ENCODE assay signal across 26 mouse cellular contexts in the genomic region with DNA sequence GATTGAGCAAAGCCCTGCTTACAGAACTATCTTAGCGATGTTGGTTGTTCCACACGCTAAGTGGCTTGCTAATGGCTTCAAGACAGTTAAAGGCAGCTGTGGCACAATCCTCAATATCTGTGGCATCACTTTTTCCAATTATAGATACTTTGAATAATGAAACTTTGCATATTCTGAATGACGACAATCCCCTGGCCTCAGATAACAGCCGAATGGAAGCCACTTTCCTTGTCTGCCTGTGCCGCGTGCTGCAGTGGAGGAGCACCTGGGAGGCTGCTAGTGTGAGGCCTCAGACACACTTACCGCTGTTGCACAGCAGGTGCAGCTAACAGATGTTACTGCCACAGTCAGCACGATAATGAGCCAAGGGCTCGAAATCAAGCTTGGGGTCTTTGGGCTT. TPM values are rescaled to one million over a fixed set of nuclear protein-coding genes. Genes with fewer than 3 reads are reported as not detected.
"Had no signal": no experiment of that assay in that cellular context is flagged by ENCODE, and none has a peak within 500 bp of the region (broad histone marks: within the 10 kb centered on the region; RNA-seq: fewer than 3 reads in every experiment).

No protein-coding gene starts in this region.

- H3K4me3 ChIP-seq: embryonic facial prominence, embryonic 10.5 days; embryonic facial prominence, embryonic 12.5 days; embryonic facial prominence, embryonic 13.5 days; embryonic facial prominence, embryonic 15.5 days; erythroblast, embryonic 14.5 days; forebrain, embryonic 10.5 days; forebrain, embryonic 12.5 days; forebrain, embryonic 13.5 days; forebrain, embryonic 15.5 days; gastrocnemius, adult 2 months had no signal

- H3K9me3 ChIP-seq: embryonic facial prominence, embryonic 10.5 days; embryonic facial prominence, embryonic 12.5 days; embryonic facial prominence, embryonic 13.5 days; embryonic facial prominence, embryonic 15.5 days; forebrain, embryonic 10.5 days; forebrain, embryonic 12.5 days; forebrain, embryonic 13.5 days; forebrain, embryonic 15.5 days had no signal

- H3K4me1 ChIP-seq: embryonic facial prominence, embryonic 10.5 days; embryonic facial prominence, embryonic 12.5 days; embryonic facial prominence, embryonic 13.5 days; embryonic facial prominence, embryonic 15.5 days; forebrain, embryonic 10.5 days; forebrain, embryonic 12.5 days; forebrain, embryonic 13.5 days; forebrain, embryonic 15.5 days had no signal

- DNase-seq: cerebellum, adult 8-10 months; cerebellum, adult 9-10 months; cerebellum, adult 9-11 months; cerebellum, postnatal 10 days; cerebellum, postnatal 14 days; cerebellum, postnatal 25 days; cerebellum, postnatal 36 days; embryo, embryonic 11 days; forebrain, postnatal 0 days; gastrocnemius, adult 2 months; gastrocnemius, postnatal 10 days; gastrocnemius, postnatal 14 days; gastrocnemius, postnatal 25 days; gastrocnemius, postnatal 36 days; heart, adult 18-20 months had no signal

- ATAC-seq: forebrain, embryonic 13.5 days; forebrain, embryonic 14.5 days; forebrain, embryonic 15.5 days; forebrain, embryonic 16.5 days; forebrain, postnatal 0 days had no signal

- H3K27ac ChIP-seq: embryonic facial prominence, embryonic 10.5 days; embryonic facial prominence, embryonic 12.5 days; embryonic facial prominence, embryonic 13.5 days; embryonic facial prominence, embryonic 15.5 days; forebrain, embryonic 10.5 days; forebrain, embryonic 12.5 days; forebrain, embryonic 13.5 days; forebrain, embryonic 15.5 days; gastrocnemius, adult 2 months had no signal

- H3K4me2 ChIP-seq: embryonic facial prominence, embryonic 12.5 days; embryonic facial prominence, embryonic 13.5 days; embryonic facial prominence, embryonic 15.5 days; forebrain, embryonic 12.5 days; forebrain, embryonic 13.5 days; forebrain, embryonic 15.5 days had no signal

- H3K9ac ChIP-seq: embryonic facial prominence, embryonic 12.5 days; embryonic facial prominence, embryonic 13.5 days; embryonic facial prominence, embryonic 15.5 days; forebrain, embryonic 12.5 days; forebrain, embryonic 13.5 days; forebrain, embryonic 15.5 days; forebrain, postnatal 0 days had no signal

- H3K27me3 ChIP-seq: embryonic facial prominence, embryonic 12.5 days; embryonic facial prominence, embryonic 13.5 days; embryonic facial prominence, embryonic 15.5 days; forebrain, embryonic 12.5 days; forebrain, embryonic 13.5 days; forebrain, embryonic 15.5 days had no signal

RNA-seq across cellular contexts. Expression of a gene that starts 5.2 kb away (rescaled TPM):
- total RNA-seq: forebrain, postnatal 0 days had no signal
- polyA plus RNA-seq: embryonic facial prominence, embryonic 10.5 days; erythroblast, embryonic 14.5 days; forebrain, embryonic 13.5 days; forebrain, embryonic 14.5 days; forebrain, embryonic 15.5 days; forebrain, embryonic 16.5 days; forebrain, postnatal 0 days had no signal
